Mouse (Mus musculus) cerebellum, adult 2 months (tissue): ENCODE measurements around the gene 9130023H24Rik. TPM values are rescaled to one million over a fixed set of nuclear protein-coding genes. Genes with fewer than 3 reads are reported as not detected.

Source experiments
- DNase-seq, 2 experiments: peaks; one replicate each; pipeline ENCODE4 v3.0.0; 2021
- H3K27ac ChIP-seq: fragments of 200-500 bp; 2 replicates; pipeline ENCODE4 v1.5.1; 2012; ENCODE audit warnings: low read length, control low read depth, inconsistent platforms; ENCODE audit not compliant: insufficient read depth
- H3K27me3 ChIP-seq: fragments of 200-500 bp; 2 replicates; pipeline ENCODE4 v1.6.1; 2012; ENCODE audit warnings: inconsistent platforms, mild to moderate bottlenecking, low read length, moderate library complexity; ENCODE audit not compliant: control insufficient read depth, insufficient read depth
- H3K4me1 ChIP-seq: fragments of 200-500 bp; 2 replicates; pipeline ENCODE4 v1.6.1; 2011; ENCODE audit warnings: low read length; ENCODE audit not compliant: control insufficient read depth, insufficient read depth
- H3K4me3 ChIP-seq: fragments of 200-500 bp; replicated peaks from 2 replicates; pipeline ENCODE3; 2011; ENCODE audit warnings: mild to moderate bottlenecking, low read depth, low read length, control low read depth; ENCODE audit not compliant: insufficient read depth
- CTCF ChIP-seq: fragments of 200-500 bp; IDR thresholded peaks from 2 replicates; pipeline ENCODE4 v1.5.1; 2011; ENCODE audit warnings: low read depth, mild to moderate bottlenecking, control low read depth, low read length, moderate library complexity, borderline replicate concordance; ENCODE audit not compliant: insufficient read depth
- POLR2A ChIP-seq: fragments of 200-500 bp; IDR thresholded peaks from 2 replicates; pipeline ENCODE4 v1.6.1; 2011; ENCODE audit warnings: low read length, control low read depth, borderline replicate concordance; ENCODE audit not compliant: insufficient read depth
- WGBS: fragments of 180-500 bp; shearing (Covaris S2); methylation state at CpG from one replicate; pipeline ENCODE4 v1.1.7; 2018; 5-methylcytosine and 5-hydroxymethylcytosine counted together
- polyA plus RNA-seq: library from polyadenylated mRNA; depleted of rRNA; stranded (reverse); fragments of >200 nt; gene quantifications from 2 replicates; pipeline ENCODE4 v1.2.3, GENCODE M21; 2012; rRNA removed

The 9130023H24Rik gene
- polyA plus RNA-seq, 1 experiment = 2.8 TPM

DNA sequence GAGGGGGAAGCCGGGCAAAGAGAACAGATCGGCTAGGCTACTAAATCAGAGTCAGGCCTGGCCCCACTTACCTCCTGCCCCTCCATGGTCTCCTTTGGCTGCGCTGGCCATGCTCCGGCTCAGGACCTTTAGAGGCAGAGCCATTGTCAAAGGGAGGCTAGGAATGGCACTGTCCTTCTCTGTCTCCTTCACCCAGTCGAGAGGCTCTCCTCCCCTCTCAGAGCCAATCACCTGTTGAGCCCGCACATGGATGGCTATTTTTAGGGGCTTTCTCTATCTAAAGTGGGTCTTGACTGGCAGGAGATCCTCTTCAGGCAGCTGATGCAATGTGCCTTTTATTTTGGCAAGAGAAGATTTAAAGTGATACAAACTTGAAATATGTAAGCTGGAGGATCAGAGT is 31.7 kb downstream of the 9130023H24Rik start, which contains the start of gene Cox6a2:
TSS of gene Cox6a2 (minus strand) at position 236 of the 400 bp plus-strand sequence.
- no peak within 1 kb of the TSS for H3K4me3 ChIP-seq

DNA sequence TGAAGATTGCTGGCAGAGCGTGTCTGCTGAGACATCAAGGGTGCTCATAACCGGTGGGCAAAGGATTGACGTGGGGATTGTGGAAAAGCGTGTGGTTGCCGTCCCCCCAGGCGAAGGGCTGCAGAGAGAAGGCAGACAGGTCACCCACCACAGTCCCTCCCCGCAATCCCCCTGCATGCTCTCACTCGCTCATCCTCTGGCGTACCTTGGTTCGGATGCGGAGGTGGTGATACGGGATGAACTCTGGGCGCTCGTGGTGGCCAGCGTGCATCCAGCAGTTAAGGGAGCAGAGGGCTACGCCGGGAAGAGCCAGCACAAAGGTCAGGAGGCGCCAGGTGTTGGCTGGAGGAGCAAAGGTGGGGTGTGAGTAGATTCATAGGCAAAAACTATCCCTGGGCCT is 32.1 kb downstream of the 9130023H24Rik start:
- no peaks in the 10 kb centered on the region for H3K27me3 ChIP-seq
- WGBS = 91% methylated on average over 18 of the region's 18 CpGs
- no peaks in the 10 kb centered on the region for H3K4me1 ChIP-seq

More for the DNA sequence above, 31.7 kb downstream of the 9130023H24Rik start, which contains the start of gene Cox6a2:
- Histone ChIP-seq H3K27me3 (no peaks in the 10 kb centered on the region), H3K4me1 (no peaks in the 10 kb centered on the region), H3K27ac (no peak within 1 kb of the TSS)
- 59% methylated on average over 6 of the region's 6 CpGs for WGBS
- TF ChIP-seq CTCF (no peak), POLR2A (no peak)
- DNase-seq = no peak

GRCm38 (mm10) chr7:128204179-128204578 is 33.7 kb downstream of the 9130023H24Rik start:
- 78% methylated on average over 8 of the region's 8 CpGs for WGBS
- no peak overlapping the region for H3K27ac ChIP-seq
- no peak for TF ChIP-seq CTCF
- no peak for TF ChIP-seq POLR2A

More for the DNA sequence above, 32.1 kb downstream of the 9130023H24Rik start:
- TF ChIP-seq POLR2A (no peak), CTCF (no peak)
- DNase-seq = no peak
- H3K27ac ChIP-seq = no peak overlapping the region
- H3K4me3 ChIP-seq = no peak overlapping the region

GRCm38 (mm10) chr7:128203071-128203470 is 34.8 kb downstream of the 9130023H24Rik start:
- no peaks in the 10 kb centered on the region for H3K27me3 ChIP-seq
- 77% methylated on average over 9 of the region's 9 CpGs for WGBS
- TF ChIP-seq POLR2A (no peak), CTCF (no peak)
- H3K27ac ChIP-seq = no peak overlapping the region
- no peaks in the 10 kb centered on the region for H3K4me1 ChIP-seq
- H3K4me3 ChIP-seq = no peak overlapping the region
- DNase-seq = no peak

More at GRCm38 (mm10) chr7:128204179-128204578, 33.7 kb downstream of the 9130023H24Rik start:
- no peak for DNase-seq
- Histone ChIP-seq H3K4me3 (no peak overlapping the region), H3K27me3 (no peaks in the 10 kb centered on the region), H3K4me1 (no peaks in the 10 kb centered on the region)

- H3K4me3 ChIP-seq = no peak overlapping the region
- no peaks in the 10 kb centered on the region for H3K4me1 ChIP-seq
- no peak overlapping the region for H3K27ac ChIP-seq
- 88% methylated on average over 9 of the region's 9 CpGs for WGBS
- no peaks in the 10 kb centered on the region for H3K27me3 ChIP-seq
- TF ChIP-seq CTCF (no peak), POLR2A (no peak)
- DNase-seq = no peak
Observed at GRCm38 (mm10) chr7:128201607-128202006, 36.2 kb downstream of the 9130023H24Rik start.

Other genes with a start within 250 kb of the 9130023H24Rik start
- 3.9 and 5.1 TPM in 2 replicates for gene Pycard, start 244.2 kb downstream of the 9130023H24Rik start, polyA plus RNA-seq
- 2.1 and 2.3 TPM in 2 replicates for gene Trim72, start 234.1 kb downstream of the 9130023H24Rik start, polyA plus RNA-seq
- 3.4 and 4.2 TPM in 2 replicates for gene Itgam, start 175.4 kb downstream of the 9130023H24Rik start, polyA plus RNA-seq
- not detected in 2 replicates for gene Gm49368, start 175.3 kb downstream of the 9130023H24Rik start, polyA plus RNA-seq
- 0.10 and 0.14 TPM in 2 replicates for gene Itgax, start 108.5 kb downstream of the 9130023H24Rik start, polyA plus RNA-seq
- 0.92 and 1.2 TPM in 2 replicates for gene Itgad, start 83.7 kb downstream of the 9130023H24Rik start, polyA plus RNA-seq
- 0.82 and 0.89 TPM in 2 replicates for gene Cox6a2, start 31.6 kb downstream of the 9130023H24Rik start, polyA plus RNA-seq
- gene Armc5, start 689 bp downstream of the 9130023H24Rik start, polyA plus RNA-seq = 16.1 and 17.2 TPM in 2 replicates
- gene Tgfb1i1, start 8.8 kb upstream of the 9130023H24Rik start, polyA plus RNA-seq = 10.8 and 13.1 TPM in 2 replicates
- gene Slc5a2, start 27.6 kb upstream of the 9130023H24Rik start, polyA plus RNA-seq = 0.30 and 0.51 TPM in 2 replicates
- gene BC017158, start 60.1 kb upstream of the 9130023H24Rik start, polyA plus RNA-seq = 35.4 and 38.9 TPM in 2 replicates
- 68.2 and 73.0 TPM in 2 replicates for gene Rgs10, start 180.7 kb upstream of the 9130023H24Rik start, polyA plus RNA-seq
- 134 and 136 TPM in 2 replicates for gene Tial1, start 223.7 kb upstream of the 9130023H24Rik start, polyA plus RNA-seq